Mouse (Mus musculus): ENCODE results near the gene Nudt7. TPM values are rescaled to one million over a fixed set of nuclear protein-coding genes. Genes with fewer than 3 reads are reported as not detected.

Gene Nudt7
- total and polyA plus RNA-seq, 3 experiments: 9.2 to 16.0 (median 9.9) TPM

- DNase-seq (ENCODE audit: extremely low read depth): no peak
- dilution Hi-C loops (cut with MboI; ENCODE audit: extremely low pct_ligation_motif_present, extremely low pct_unique_long_range_greater_than_20kb, low sequenced_read_pairs): no loop called here
These were observed 3.8 kb downstream of the Nudt7 start for GRCm38 (mm10) chr8:114137181-114137580.

GRCm38 (mm10) chr8:114140437-114140836 is 7.1 kb downstream of the Nudt7 start:
- Histone ChIP-seq H3K4me3 (replicated peaks in 1 of 3; ENCODE audit: low read depth in 2 of 3, low read length in 2 of 3, poor library complexity in 1 of 3) (no peak overlapping the region), H3K4me1 (ENCODE audit: control insufficient read depth in 1 of 2, insufficient read depth in 2 of 2) (peaks cover 0 to 16% of the 10 kb centered on the region in 2 experiments; a peak in 2 of 4 replicates), H3K9me3 (replicated peaks; ENCODE audit: low read length) (no peaks in the 10 kb centered on the region), H3K9ac (ENCODE audit: insufficient read depth, low read depth) (no peak overlapping the region), H3K36me3 (replicated peaks in 1 of 2; ENCODE audit: control insufficient read depth in 1 of 2, insufficient read depth in 1 of 2, low read length in 1 of 2) (peaks cover 0 to 38% of the 10 kb centered on the region in 2 experiments), H3K79me2 (replicated peaks; ENCODE audit: control insufficient read depth, extremely low read depth, insufficient read depth, poor library complexity, severe bottlenecking) (no peaks in the 10 kb centered on the region), H3K27me3 (replicated peaks) (no peaks in the 10 kb centered on the region), H3K27ac (ENCODE audit: insufficient read depth, low read depth) (no peak overlapping the region), H3K4me2 (ENCODE audit: insufficient read depth, low read depth, poor library complexity, severe bottlenecking) (no peak overlapping the region)
- dilution Hi-C loops (cut with MboI; ENCODE audit: extremely low pct_ligation_motif_present, extremely low pct_unique_long_range_greater_than_20kb, low sequenced_read_pairs): no loop called here
- DNase-seq (ENCODE audit: extremely low read depth): no peak
- no peak for TF ChIP-seq RAD21 (IDR thresholded peaks at IDR 0.05; ENCODE audit: low read depth, low read length)
- TF ChIP-seq POLR2A (IDR thresholded peaks at IDR 0.05; ENCODE audit: low read depth, low read length): no peak
- TF ChIP-seq JUND (conservative IDR thresholded peaks at IDR 0.05; ENCODE audit: low read depth, low read length): no peak
- no peak for TF ChIP-seq NRF1 (IDR thresholded peaks at IDR 0.05; ENCODE audit: low read depth, low read length)
- no peak for TF ChIP-seq MEF2A (IDR thresholded peaks at IDR 0.05; ENCODE audit: borderline replicate concordance, low read depth, low read length)
- no peak for TF ChIP-seq POLR2AphosphoS2 (IDR thresholded peaks at IDR 0.05; ENCODE audit: low read depth, low read length)
- no peak for TF ChIP-seq CHD1 (IDR thresholded peaks at IDR 0.05; ENCODE audit: low read depth, low read length)
- TF ChIP-seq RCOR1 (conservative IDR thresholded peaks at IDR 0.05; ENCODE audit: low read depth, low read length): no peak
- TF ChIP-seq IRF4 (IDR thresholded peaks at IDR 0.05; ENCODE audit: low read depth, low read length): no peak
- no peak for TF ChIP-seq ZNF384 (IDR thresholded peaks at IDR 0.05; ENCODE audit: low read depth, low read length)
- no peak for TF ChIP-seq ETS1 (conservative IDR thresholded peaks at IDR 0.05; ENCODE audit: low read depth, low read length)
- no peak for TF ChIP-seq HCFC1 (IDR thresholded peaks at IDR 0.05; ENCODE audit: low read depth, low read length)
- TF ChIP-seq USF2 (conservative IDR thresholded peaks at IDR 0.05; ENCODE audit: low read depth, low read length): no peak
- no peak for TF ChIP-seq E2F4 (IDR thresholded peaks at IDR 0.05; ENCODE audit: insufficient replicate concordance, low read depth, low read length)
- in situ Hi-C loops (cut with MboI; ENCODE audit: low pct_ligation_motif_present, low pct_unique_long_range_greater_than_20kb, low sequenced_read_pairs): no loop called here

More at GRCm38 (mm10) chr8:114137181-114137580, 3.8 kb downstream of the Nudt7 start:
- Histone ChIP-seq H3K4me1 (ENCODE audit: control insufficient read depth in 1 of 2, insufficient read depth in 2 of 2) (peaks cover 8 to 27% of the 10 kb centered on the region in 2 experiments; a peak in 3 of 4 replicates), H3K9ac (ENCODE audit: insufficient read depth, low read depth) (no peak overlapping the region), H3K79me2 (replicated peaks; ENCODE audit: control insufficient read depth, extremely low read depth, insufficient read depth, poor library complexity, severe bottlenecking) (no peaks in the 10 kb centered on the region), H3K36me3 (replicated peaks in 1 of 2; ENCODE audit: control insufficient read depth in 1 of 2, insufficient read depth in 1 of 2, low read length in 1 of 2) (peaks cover 0 to 28% of the 10 kb centered on the region in 2 experiments), H3K4me2 (ENCODE audit: insufficient read depth, low read depth, poor library complexity, severe bottlenecking) (no peak overlapping the region), H3K9me3 (replicated peaks; ENCODE audit: low read length) (no peaks in the 10 kb centered on the region), H3K4me3 (replicated peaks in 1 of 3; ENCODE audit: low read depth in 2 of 3, low read length in 2 of 3, poor library complexity in 1 of 3) (no peak overlapping the region), H3K27ac (ENCODE audit: insufficient read depth, low read depth) (no peak overlapping the region), H3K27me3 (replicated peaks) (no peaks in the 10 kb centered on the region)
- in situ Hi-C loops (cut with MboI; ENCODE audit: low pct_ligation_motif_present, low pct_unique_long_range_greater_than_20kb, low sequenced_read_pairs): no loop called here
- TF ChIP-seq MAZ (IDR thresholded peaks at IDR 0.05; ENCODE audit: low read depth, low read length) (no peak), CHD1 (IDR thresholded peaks at IDR 0.05; ENCODE audit: low read depth, low read length) (no peak), SMC3 (IDR thresholded peaks at IDR 0.05; ENCODE audit: low read depth, low read length) (no peak), POLR2A (IDR thresholded peaks at IDR 0.05; ENCODE audit: low read depth, low read length) (no peak), KAT2A (IDR thresholded peaks at IDR 0.05; ENCODE audit: insufficient replicate concordance, low read length) (no peak), NELFE (IDR thresholded peaks at IDR 0.05; ENCODE audit: low read depth, low read length) (no peak), IRF4 (IDR thresholded peaks at IDR 0.05; ENCODE audit: low read depth, low read length) (no peak), MAX (IDR thresholded peaks at IDR 0.05; ENCODE audit: low read length) (no peak), ELF1 (IDR thresholded peaks at IDR 0.05; ENCODE audit: low read depth, low read length) (no peak), USF2 (conservative IDR thresholded peaks at IDR 0.05; ENCODE audit: low read depth, low read length) (no peak), MEF2A (IDR thresholded peaks at IDR 0.05; ENCODE audit: borderline replicate concordance, low read depth, low read length) (no peak), ZNF384 (IDR thresholded peaks at IDR 0.05; ENCODE audit: low read depth, low read length) (no peak), USF1 (IDR thresholded peaks at IDR 0.05; ENCODE audit: low read depth, low read length) (no peak), ZMIZ1 (IDR thresholded peaks at IDR 0.05; ENCODE audit: low read depth, low read length) (no peak), JUN (IDR thresholded peaks at IDR 0.05; ENCODE audit: insufficient read depth, low read depth, low read length) (no peak), UBTF (IDR thresholded peaks at IDR 0.05; ENCODE audit: low read depth, low read length) (no peak), PAX5 (IDR thresholded peaks at IDR 0.05; ENCODE audit: low read length) (no peak), HCFC1 (IDR thresholded peaks at IDR 0.05; ENCODE audit: low read depth, low read length) (no peak)

All from CH12.LX (cell line).